Mouse (Mus musculus) heart, adult 2 months (tissue): ENCODE results near the gene Dusp15. TPM values are rescaled to one million over a fixed set of nuclear protein-coding genes. Genes with fewer than 3 reads are reported as not detected.

ENCODE experiments used
- DNase-seq, 2 experiments: peaks; one replicate each; pipeline ENCODE4 v3.0.0; 2021
- H3K27ac ChIP-seq: fragments of 200-600 bp; 2 replicates; pipeline ENCODE4 v1.8.1; 2022
- H3K27me3 ChIP-seq: fragments of 200-500 bp; 2 replicates; pipeline ENCODE4 v1.6.1; 2012; ENCODE audit warnings: mild to moderate bottlenecking, low read length, inconsistent platforms, mixed read lengths; ENCODE audit not compliant: control insufficient read depth, insufficient read depth
- H3K36me3 ChIP-seq: fragments of 200-500 bp; 2 replicates; pipeline ENCODE4 v1.6.1; 2012; ENCODE audit warnings: low read length, inconsistent platforms; ENCODE audit not compliant: control insufficient read depth, insufficient read depth
- H3K4me1 ChIP-seq: fragments of 200-500 bp; 2 replicates; pipeline ENCODE4 v1.6.1; 2011; ENCODE audit warnings: low read length; ENCODE audit not compliant: control insufficient read depth, insufficient read depth
- H3K4me3 ChIP-seq: fragments of 200-600 bp; 2 replicates; pipeline ENCODE4 v1.8.1; 2022
- H3K79me2 ChIP-seq: fragments of 200-500 bp; replicated peaks from 2 replicates; pipeline ENCODE4 v1.6.1; 2012; ENCODE audit warnings: mild to moderate bottlenecking, inconsistent platforms, low read length, moderate library complexity, mixed read lengths; ENCODE audit not compliant: control insufficient read depth, insufficient read depth
- H3K9ac ChIP-seq: fragments of 200-500 bp; 2 replicates; pipeline ENCODE4 v1.6.1; 2012; ENCODE audit warnings: low read depth, mild to moderate bottlenecking, control low read depth, inconsistent platforms, low read length, mixed read lengths
- CTCF ChIP-seq: fragments of 200-600 bp; IDR thresholded peaks from 2 replicates; pipeline ENCODE4 v1.8.1; 2022; ENCODE audit warnings: antibody characterized with exemption, mild to moderate bottlenecking, moderate library complexity
- EP300 ChIP-seq: fragments of 200-500 bp; IDR thresholded peaks from 2 replicates; pipeline ENCODE4 v1.6.1; 2011; ENCODE audit warnings: low read depth, low read length, control low read depth; ENCODE audit not compliant: insufficient read depth
- POLR2A ChIP-seq: fragments of 200-500 bp; IDR thresholded peaks from 2 replicates; pipeline ENCODE4 v1.6.1; 2011; ENCODE audit warnings: mild to moderate bottlenecking, low read depth, low read length, control low read depth; ENCODE audit not compliant: insufficient read depth
- WGBS: fragments of 180-500 bp; shearing (Covaris S2); methylation state at CpG from one replicate; pipeline ENCODE4 v1.1.7; 2018; 5-methylcytosine and 5-hydroxymethylcytosine counted together
- intact Hi-C: fragments of 180-260 bp; cut with DNase I; formaldehyde crosslinking; loops from one replicate; pipeline ENCODE4 v1.15.1; 2025
- long read RNA-seq: library from polyadenylated mRNA; stranded (forward); transcript quantifications from one replicate; pipeline ENCODE4 v2.0.0, GENCODE M21; 2021
- polyA plus RNA-seq: library from polyadenylated mRNA; depleted of rRNA; stranded (reverse); fragments of >200 nt; gene quantifications from 2 replicates; pipeline ENCODE4 v1.2.3, GENCODE M21; 2012; rRNA removed
- total RNA-seq, 2 experiments: library from RNA; stranded (reverse); gene quantifications; 2 replicates each; pipeline ENCODE4 v1.2.3; 2021

The Dusp15 gene
- total RNA-seq, result not detected
- polyA plus RNA-seq, result 0.25 and 0.26 TPM in 2 replicates
- long read RNA-seq, result 0 reads

GRCm38 (mm10) chr2:152951065-152951849, at the start of gene Dusp15:
Gene Dusp15 (minus strand): TSS chr2:152951698.
- Histone ChIP-seq H3K79me2 (no peaks in the 10 kb centered on the region), H3K27me3 (peaks cover 15% of the 10 kb centered on the region), H3K4me3 (peak within 1 kb of the TSS; percentile 56), H3K27ac (no peak within 1 kb of the TSS), H3K4me1 (no peaks in the 10 kb centered on the region; the same call in 1 of the 2 replicates), H3K36me3 (no peaks in the 10 kb centered on the region), H3K9ac (peak within 1 kb of the TSS; percentile 35)
- TF ChIP-seq POLR2A, result no peak
- TF ChIP-seq CTCF, result no peak
- TF ChIP-seq EP300, result no peak
- DNase-seq, result peak; percentile 18 to 42
- WGBS, result 2% methylated on average over 54 of the region's 54 CpGs
- intact Hi-C loops, result no loop called here

DNA sequence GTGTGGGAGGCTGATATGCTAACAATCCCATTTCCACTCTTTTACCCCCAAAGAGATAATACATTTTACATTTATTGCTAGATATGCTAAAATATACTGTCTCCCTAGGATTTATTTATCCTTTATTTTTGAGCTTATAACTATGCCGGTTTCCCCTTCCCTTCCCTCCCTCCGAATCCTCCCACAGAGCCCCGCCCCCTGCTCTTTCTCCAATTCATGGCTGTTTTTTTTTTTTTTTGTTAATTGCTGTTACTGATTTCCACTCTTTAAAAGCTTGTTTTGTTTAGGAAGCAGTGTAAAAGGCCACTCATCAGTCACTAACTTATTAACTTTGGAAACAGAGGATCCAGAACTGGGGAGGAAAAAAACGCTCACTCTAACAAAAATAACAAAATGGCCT, 45.5 kb upstream of the Dusp15 start:
- Histone ChIP-seq H3K4me1 (no peaks in the 10 kb centered on the region), H3K4me3 (no peak overlapping the region), H3K79me2 (no peaks in the 10 kb centered on the region), H3K27ac (no peak overlapping the region), H3K9ac (no peak overlapping the region), H3K27me3 (no peaks in the 10 kb centered on the region), H3K36me3 (no peaks in the 10 kb centered on the region)
- DNase-seq, result no peak
- TF ChIP-seq EP300 (no peak), POLR2A (no peak), CTCF (no peak)
- WGBS, result 65% methylated on average over 4 of the region's 4 CpGs
- intact Hi-C loops, result no loop called here

GRCm38 (mm10) chr2:152991529-152991928, 40.0 kb upstream of the Dusp15 start:
- no peaks in the 10 kb centered on the region for H3K4me1 ChIP-seq
- no peaks in the 10 kb centered on the region for H3K79me2 ChIP-seq
- H3K27me3 ChIP-seq, result no peaks in the 10 kb centered on the region
- H3K9ac ChIP-seq, result no peak overlapping the region
- intact Hi-C loops, result no loop called here
- WGBS, result 74% methylated on average over 9 of the region's 9 CpGs
- H3K27ac ChIP-seq, result no peak overlapping the region
- TF ChIP-seq CTCF (no peak), EP300 (no peak), POLR2A (no peak)
- DNase-seq, result no peak
- no peaks in the 10 kb centered on the region for H3K36me3 ChIP-seq
- no peak overlapping the region for H3K4me3 ChIP-seq

DNA sequence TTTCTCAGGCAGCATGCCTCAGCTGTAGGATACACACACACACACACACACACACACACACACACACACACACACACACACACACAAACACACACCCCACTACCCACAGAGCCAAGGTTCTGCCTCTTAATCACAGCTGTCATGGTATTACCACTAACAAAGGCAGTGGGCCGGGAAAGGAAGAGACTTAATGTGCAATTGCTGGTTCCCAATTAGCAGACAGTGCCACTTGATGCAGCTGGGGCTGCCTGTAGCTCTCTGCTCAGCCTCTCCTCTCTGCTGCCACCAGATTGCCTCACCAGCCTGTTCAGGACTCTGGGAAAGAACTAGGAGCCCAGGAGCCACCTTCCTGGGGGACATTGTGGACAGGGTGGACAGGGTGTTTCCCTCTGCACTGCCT, 34.1 kb upstream of the Dusp15 start:
- no peak for DNase-seq
- 58% methylated on average over 1 of the region's 1 CpGs for WGBS
- no peaks in the 10 kb centered on the region for H3K36me3 ChIP-seq
- intact Hi-C loops, result no loop called here
- no peak overlapping the region for H3K9ac ChIP-seq
- no peaks in the 10 kb centered on the region for H3K4me1 ChIP-seq
- H3K27ac ChIP-seq, result no peak overlapping the region
- no peaks in the 10 kb centered on the region for H3K79me2 ChIP-seq
- H3K4me3 ChIP-seq, result no peak overlapping the region
- H3K27me3 ChIP-seq, result no peaks in the 10 kb centered on the region
- no peak for TF ChIP-seq CTCF

DNA sequence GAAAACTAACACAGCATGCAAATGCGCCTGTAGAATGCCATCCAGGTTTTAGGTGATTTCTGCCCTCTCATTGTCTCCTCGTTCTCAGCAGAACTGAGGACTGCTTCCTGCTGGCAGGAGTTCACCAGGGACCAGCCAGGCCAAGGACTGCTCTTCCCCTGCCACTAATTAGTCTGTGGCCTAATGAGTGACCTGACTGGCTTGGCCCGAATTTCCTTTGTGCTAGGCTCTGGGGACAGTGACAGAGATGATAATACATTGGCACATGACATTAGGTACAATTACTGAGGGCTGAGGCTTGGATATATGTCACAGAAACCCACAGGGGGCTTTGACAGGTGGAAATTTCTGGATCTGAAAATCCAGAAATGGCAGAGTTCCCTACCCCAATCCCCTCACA, 25.5 kb upstream of the Dusp15 start:
- Histone ChIP-seq H3K36me3 (no peaks in the 10 kb centered on the region), H3K79me2 (no peaks in the 10 kb centered on the region), H3K4me1 (no peaks in the 10 kb centered on the region), H3K4me3 (no peak overlapping the region), H3K27ac (no peak overlapping the region), H3K9ac (no peak overlapping the region), H3K27me3 (no peaks in the 10 kb centered on the region)
- no peak for TF ChIP-seq POLR2A
- intact Hi-C loops, result no loop called here
- 50% methylated on average over 3 of the region's 3 CpGs for WGBS
- no peak for DNase-seq

DNA sequence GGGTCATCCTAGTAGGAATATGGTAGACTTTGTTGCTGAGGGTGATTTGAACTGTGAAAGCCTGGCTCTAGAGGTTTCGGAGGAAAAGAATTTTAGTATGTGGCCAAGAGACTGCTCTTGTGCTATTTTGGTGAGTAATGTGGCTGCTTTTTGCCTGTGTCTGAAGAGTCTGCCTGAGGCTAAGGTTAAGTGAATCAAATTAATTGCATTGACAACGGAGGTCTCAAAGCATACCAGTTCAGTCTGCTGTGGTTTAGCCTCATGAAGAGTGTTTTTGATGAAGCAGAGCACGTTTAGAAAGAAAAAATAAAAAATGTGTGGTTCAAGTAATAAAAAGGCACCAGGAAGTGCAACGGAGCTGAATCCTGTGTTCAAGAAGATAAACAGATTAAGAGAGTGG, 14.1 kb upstream of the Dusp15 start:
- intact Hi-C loops, result no loop called here
- H3K27me3 ChIP-seq, result no peaks in the 10 kb centered on the region
- no peak for DNase-seq
- H3K4me1 ChIP-seq, result no peaks in the 10 kb centered on the region
- H3K79me2 ChIP-seq, result no peaks in the 10 kb centered on the region
- H3K9ac ChIP-seq, result no peak overlapping the region
- no peak overlapping the region for H3K27ac ChIP-seq
- no peak for TF ChIP-seq CTCF
- no peak for TF ChIP-seq EP300
- no peak for TF ChIP-seq POLR2A
- 60% methylated on average over 4 of the region's 4 CpGs for WGBS
- no peak overlapping the region for H3K4me3 ChIP-seq
- H3K36me3 ChIP-seq, result no peaks in the 10 kb centered on the region
